Mouse (Mus musculus) neural tube, embryonic 10.5 days (tissue): ENCODE results near the gene Adgrg6.

Experiments
- DNase-seq: peaks from one replicate; pipeline ENCODE4 v3.0.0-alpha.2; 2017; ENCODE audit warnings: low spot score; ENCODE audit errors: extremely low spot score

Gene Adgrg6

DNA sequence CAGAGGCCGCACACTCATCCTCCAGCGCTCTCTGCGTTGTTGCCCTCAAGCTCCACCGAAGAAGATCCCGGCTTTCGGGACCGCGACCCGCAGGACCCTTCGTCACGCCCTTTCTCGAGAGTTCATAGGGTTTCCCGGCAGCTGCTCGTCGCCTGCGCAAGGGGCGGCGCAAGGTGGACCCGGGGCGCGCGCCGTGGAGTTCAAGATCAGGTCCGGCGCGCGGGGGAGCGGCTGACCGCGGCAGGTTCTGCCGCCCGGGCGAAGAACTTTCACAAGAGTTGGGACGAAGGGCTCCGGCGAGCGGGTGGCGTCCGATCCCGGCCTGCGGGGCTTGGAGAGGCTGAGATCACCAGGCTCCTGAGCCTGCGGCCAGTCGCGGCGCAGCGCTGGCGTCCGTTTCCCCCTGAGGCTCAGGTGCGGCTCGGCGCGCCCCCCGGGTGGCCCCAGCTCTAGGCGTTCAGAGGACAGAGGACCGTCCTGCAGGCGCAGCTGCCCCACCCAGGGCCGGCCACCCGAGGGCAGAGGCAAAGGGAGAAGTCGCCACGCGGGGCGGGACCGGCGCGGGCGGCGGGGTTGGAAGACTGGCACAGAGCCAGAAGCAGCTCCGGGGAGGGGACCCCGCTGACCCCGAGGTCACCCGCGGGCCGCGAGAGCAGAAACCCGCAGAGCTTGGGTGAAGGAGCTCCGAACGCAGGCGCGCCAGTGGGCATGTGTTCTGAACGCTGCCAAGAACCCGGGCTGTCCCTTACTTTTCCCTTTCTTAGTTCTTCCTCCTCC lies at the start of gene Adgrg6:
Gene Adgrg6, minus strand, starts transcription at position 719 of the 777 bp plus-strand sequence.
- DNase-seq = peak; percentile 72

DNA sequence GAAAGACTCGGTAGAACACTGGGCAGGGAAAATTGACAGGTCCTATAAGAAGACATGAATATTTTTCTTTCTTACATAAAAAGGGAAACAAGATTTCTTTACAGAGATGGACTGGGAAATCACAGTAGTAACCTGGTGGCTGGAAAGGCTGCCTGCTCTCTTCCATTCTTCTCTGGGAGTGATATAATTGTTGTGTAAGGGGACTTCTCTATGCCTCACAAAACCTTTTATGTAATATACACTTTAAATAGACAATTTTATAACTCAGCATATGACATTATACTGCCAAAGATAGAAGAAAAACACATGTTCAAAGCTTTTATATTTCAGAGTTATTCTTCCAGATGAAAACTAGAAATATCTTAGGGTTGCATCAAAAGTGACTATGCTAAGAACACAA lies 46.8 kb upstream of the Adgrg6 start:
- no peak for DNase-seq

DNA sequence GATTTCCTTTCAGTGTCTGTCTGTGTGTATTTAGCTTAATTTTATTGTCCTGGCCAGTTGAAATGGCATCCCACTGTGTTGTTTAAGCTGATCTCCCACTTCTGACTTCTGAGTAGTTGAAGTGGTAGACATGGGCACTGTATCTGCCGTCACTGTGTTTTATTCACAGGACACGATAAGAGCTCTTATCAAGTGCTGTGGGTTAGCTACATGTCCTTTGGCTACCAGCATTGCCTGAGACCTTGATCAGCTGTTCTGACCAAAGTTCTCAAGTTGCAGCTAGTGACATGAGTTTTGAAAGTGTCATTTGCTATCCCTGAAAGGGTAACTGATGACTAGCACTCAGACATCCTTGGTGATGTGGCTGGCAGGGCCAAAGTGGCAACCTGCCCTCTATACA lies 45.4 kb upstream of the Adgrg6 start:
- no peak for DNase-seq

DNA sequence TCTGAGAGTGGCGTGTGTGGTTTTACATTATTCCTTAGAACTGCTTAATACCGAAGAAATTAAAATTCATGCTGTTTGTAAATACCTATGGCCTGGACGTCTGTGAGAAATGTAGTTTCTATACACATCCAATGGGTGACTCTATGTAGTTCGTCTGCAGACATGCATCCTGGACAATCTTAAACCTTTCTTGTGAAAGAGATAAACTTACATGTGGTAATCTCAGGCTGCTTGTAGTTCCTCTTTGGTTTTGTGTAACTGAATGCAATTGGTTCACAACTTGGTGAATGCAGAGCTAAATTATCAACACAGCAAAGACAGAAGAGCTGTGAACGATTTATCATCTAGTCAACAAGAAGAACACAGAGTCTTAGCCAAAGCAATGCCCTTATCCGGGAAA lies 44.2 kb upstream of the Adgrg6 start:
- DNase-seq = no peak

DNA sequence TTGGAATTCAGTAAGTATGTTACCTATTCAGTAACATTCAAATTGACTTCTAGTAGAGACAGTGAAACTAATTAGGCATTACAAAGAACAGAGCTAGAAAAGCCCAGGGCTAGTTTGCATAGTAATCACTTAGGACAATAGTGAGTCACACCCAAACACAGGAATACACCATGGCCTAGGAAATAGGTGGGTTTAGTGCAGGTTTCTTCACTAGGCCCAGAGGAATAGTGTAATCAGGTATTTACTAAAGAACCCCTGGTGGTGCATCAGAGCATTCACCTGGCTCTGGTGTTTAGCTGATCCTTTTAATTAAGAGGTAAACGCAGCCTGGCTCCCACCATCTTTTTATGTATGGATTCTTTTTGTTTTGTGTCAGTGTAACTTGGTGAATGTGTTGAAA lies 38.0 kb upstream of the Adgrg6 start:
- no peak for DNase-seq

DNA sequence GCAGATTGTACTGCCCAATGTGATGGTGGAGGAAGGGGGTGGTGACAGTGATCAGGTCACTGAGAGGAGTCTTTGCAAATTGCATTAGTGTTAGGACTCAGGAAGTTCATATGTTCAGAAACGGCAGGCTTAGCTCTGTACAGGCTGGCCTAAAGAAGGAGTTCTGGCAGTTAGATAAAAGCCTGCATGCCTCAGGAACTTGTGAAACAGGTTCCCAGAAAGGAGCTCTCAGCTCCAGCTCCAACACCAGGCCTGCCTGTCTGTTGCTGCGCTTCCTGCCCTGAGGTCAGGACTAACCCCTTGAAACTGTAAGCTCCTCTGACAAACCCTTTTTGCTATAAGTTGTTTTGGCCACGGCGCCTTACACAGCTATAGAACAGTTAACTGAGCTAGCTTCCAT lies 28.8 kb upstream of the Adgrg6 start:
- DNase-seq = no peak

DNA sequence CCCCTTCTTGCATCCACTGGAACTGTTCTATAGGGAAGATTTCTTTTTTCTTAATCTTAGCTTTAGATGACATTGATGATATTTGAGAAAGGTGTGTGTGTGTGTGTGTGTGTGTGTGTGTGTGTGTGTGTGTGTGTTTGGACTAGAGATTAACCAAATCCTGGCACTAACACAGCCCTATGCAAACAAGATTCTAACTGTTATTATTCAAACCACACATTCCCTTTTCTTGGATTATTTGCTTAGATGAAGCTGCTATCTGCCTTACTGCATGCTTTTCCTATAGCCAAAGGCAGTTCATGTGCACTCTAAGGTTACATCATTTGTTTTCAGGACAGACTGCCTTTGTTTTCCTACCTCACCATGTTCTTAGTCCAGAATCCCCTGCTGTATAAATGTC lies 25.7 kb upstream of the Adgrg6 start:
- DNase-seq = no peak

DNA sequence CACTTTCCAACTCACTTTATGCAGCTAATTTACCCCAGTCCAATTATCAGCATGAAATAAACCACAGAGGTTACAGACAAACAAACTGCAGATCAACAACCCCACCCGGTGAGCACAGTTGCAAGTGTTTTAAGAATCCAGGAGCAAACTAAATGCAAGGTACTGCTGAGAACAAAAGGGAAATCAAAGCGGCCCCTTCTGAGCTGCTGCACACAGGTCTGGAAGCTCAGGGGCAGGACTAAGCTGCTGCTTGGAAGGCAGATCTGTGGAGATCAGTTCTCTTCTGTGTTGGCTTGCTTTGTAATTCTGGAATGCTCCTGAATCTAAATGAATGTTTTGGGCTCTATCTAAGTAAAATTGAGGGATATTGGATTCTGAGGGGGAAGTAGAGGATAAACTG lies 25.2 kb upstream of the Adgrg6 start:
- DNase-seq = no peak

DNA sequence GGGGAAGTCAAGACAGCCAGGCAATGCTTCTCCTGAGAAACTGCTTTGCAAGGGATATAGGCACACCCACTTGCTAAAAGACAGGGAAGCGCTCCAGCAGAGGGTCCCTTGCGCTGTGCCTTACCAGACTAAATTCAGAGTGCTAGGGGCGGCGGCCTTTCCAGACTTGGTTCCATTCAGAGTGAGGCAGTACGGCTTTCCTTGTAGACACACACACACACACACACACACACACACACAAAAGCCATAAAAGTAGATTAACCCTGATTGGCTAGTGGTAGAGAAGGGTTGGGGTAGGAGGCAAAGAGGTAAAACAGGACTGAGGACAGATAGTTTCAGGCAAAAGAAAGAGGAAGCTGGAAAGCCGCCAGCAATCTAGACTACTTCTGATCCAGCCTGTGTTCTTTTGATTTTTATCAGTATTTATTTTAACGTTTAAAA lies 672 bp upstream of the Adgrg6 start:
- DNase-seq = peak; percentile 29

DNA sequence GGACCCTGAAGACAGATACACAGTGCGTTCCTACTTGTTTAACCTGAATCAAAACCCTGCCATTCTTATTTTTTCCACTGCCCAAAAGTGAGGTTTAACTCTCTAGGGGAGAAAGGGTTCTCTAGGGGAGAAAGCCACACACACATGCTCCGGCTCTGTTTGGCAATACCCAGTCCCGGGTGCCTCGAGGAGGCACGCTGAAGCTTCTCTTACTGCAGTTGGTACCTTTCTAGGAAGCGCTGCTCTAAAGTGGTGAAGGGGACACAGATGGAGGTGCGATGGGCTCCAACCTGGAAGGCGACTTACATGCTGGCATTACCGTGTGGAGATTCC lies 885 bp downstream of the Adgrg6 start:
- DNase-seq = no peak

DNA sequence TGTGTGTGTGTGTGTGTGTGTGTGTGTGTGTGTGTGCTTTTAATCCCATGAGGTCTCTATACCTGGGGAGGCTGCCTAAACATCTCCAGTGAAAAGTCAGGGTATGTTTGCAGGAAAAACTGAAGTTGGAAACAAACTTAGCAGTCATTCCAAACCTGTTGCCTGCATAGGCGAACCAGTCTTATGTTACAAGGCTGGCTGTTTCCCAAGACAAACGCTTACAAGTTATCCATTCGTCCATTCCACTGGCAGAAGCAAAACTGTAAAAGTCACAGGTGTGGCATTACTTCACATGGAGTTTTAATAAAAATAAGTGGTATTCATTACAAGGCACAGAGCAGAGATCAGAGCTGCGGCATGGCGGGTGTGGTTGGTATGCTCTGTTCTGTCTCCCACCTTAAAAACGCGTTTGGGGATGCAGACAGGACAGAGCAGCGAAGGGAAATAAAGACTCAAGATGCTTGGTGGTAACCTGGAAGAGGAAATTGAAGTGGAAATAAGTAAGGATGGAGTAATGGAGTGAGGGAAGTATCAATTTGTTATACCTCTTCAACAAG lies 1.9 kb downstream of the Adgrg6 start:
- DNase-seq = no peak

DNA sequence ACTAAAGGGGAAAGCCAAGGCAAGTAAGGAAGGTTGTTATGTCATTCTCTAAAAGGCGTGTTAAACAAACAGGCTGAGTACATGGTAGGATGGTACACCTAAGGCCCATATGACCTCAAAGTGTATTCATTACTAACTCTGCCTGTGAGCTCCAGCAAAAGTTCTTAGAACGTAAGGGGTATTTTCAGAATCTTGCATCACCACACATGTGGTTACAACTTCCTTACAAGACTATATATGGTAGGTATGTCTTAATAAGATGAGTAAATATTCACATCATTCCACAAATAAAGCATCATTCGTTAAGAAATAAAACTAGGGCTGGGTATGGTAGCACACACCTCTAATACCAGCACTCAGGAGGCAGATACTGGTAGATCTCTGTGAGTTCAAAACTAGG lies 8.4 kb downstream of the Adgrg6 start:
- DNase-seq = no peak

DNA sequence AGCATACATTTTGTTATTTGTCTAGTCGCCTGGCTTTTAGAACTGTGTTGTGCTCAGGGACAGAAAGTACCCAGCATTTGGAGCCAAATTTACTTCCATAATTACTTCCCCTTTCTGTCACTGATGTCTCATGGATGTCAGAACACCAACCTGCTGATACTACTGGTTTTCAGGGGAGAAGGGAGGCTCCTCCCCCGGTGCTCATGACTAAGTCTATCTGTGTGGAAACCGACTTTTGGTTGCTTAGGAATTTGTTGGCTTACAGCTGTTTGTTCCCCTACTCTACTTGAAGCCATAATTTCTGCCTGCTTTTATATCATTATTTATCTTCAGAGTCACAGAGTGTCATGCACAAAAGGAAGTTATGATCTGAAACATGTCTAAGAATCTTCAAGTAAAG lies 14.4 kb downstream of the Adgrg6 start:
- no peak for DNase-seq

DNA sequence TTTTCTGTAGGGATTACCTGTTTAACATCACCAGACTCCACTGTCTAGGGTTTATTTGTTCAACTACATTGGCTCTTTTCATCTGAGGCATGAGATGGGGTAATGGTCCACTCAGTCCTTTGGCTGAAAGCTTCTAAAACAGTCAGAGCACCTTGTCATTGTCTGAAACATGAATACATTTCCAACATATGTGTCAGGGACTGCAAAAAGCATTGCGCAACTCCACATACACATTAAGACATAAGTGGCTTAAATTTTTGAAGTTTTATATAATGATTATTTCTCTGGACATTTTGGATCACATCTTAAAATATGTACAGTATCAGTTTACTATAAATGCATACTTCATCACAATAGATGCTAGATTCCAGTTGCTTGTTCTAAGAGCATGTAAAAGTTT lies 14.8 kb downstream of the Adgrg6 start:
- DNase-seq = no peak

DNA sequence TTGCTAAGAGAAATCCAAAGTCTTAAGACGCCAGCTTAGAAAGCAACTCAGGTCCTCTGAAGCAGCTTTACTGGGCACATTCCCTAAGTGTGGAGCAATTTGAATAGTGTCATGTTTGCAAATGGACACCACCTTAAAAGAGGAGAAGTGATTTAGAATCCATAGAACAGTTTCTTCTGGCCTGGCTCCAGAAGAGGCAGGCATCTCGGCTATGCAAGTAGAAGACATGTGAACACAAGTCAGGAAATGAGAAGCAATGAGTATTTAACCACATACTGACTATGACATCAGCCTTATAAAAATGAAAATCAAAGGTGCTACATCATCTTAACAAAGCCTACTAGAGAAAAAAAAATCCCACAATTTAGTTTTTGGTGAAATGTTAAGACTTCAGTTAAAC lies 17.7 kb downstream of the Adgrg6 start:
- no peak for DNase-seq

DNA sequence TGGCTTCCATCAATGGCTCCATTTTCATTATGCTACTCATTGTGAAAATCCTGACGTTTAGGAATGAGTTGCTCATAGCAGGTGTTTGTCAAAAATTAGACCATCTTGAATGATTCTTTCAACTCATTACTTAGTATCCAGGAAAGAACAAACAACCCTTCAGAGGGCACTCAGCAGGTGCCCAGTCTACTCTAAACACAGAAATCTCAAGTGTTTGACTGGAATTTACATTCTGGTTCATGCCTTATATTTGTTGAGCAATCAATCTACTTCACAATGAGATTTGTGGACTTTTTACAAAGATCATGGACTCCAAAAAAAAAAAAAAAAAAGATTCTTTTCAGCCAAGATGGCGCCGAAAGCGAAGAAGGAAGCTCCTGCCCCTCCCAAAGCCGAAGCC lies 22.7 kb downstream of the Adgrg6 start:
- no peak for DNase-seq

DNA sequence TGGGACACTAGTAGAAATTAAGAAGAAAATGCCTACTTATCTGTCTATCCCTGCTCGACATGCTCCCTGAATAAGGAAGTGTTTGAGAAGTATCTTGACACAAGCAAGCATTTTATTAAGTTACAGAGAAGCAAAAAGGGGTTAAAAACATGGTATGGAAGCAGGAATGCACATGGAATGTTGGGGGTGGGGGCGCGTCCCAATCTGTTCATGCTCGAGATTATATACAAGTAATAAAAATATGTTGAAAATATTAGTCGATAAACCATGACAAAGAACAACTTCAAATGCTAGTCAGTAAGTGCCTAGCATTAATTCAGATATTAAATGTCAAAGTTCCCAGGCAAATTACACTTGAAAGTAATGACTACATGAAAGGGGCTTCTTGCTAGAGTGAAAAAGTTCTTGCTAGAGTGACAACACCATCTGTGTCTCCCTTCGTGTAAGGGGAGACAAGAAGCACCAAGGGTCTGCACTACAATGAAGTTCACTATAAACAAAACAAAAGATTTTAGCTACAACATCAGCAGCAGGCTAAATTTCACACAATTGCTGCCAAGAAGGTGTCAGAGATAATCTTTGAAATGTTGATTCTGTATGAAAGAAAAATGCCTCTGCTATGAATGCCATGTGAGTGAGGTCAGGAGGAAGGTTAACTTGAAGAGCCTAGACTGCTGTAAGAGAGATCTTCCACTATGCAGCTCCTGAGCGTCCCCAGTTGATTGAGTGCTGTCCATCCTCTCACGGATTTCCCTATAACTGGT lies 24.4 kb downstream of the Adgrg6 start:
- DNase-seq = no peak

DNA sequence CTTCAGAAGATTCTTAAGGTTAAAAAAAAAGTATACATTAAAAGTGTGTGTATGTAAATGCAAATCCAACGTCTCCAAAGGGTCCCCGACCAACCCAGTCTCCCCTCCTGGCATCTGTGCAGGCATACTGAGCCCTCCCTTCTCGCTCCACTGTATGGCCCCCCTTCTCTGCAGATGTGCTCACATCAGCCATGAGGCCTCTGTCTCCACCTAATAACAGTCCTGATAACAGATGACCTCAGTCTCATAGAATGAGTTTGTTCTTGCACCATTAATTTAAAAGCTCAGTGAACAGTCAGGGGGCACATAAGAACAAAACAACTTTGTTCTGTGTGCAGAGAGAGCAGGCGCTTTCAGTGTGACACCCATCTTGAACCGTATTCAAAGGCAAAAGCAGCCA lies 27.6 kb downstream of the Adgrg6 start:
- no peak for DNase-seq

DNA sequence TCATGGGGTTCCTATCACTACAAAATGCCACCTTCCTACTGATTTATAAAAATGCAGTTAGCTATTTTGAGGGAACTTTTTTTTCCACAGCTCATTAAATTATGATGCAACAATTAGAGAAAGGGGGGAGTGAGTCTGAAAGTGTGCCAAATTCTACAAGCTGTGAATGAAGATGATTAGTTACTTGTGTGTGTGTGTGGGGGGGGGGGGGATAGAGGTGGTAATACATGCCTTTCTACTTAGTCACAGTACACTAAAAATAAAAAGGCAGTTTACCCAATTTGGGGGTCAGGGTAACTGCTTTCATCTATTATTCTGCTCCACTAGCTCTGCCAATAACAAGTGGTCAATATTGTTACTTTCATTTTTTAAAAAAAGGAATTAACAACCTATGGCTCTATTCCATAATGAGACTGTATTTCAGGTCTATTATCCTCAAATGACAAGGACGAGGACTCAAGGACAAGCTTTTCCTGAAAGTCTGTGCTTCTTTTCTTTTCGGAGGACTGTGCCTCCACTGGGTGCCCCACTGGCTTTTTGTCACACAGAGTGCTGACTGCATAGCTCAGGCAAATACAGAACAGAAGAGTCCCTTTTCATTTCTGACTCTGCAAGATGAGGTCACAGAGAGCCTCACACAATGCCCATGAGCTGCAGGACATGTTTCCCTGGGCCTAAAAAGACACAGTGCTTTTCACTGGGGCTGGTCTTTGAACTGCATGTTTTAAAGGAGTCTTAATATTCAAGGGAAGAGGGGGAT lies 33.4 kb downstream of the Adgrg6 start:
- DNase-seq = no peak

DNA sequence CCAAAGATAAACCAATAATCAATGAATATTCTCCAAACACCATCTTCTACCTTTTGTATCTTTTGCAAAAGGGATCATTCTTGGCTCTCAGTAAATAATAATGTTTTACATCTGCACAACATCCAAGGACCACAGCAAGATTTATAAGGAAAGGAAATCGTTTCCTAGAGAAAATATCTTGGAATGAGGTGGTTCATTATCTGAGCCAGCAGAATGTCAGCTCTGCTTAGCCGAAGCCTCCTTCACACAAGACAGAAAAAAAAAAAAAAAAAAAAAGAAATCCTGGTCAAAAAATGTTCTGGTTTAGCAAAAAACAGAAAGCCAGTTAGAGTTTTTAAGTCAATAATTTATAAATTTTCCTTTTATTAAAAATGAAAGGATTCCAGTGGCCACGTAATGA lies 34.3 kb downstream of the Adgrg6 start:
- no peak for DNase-seq

DNA sequence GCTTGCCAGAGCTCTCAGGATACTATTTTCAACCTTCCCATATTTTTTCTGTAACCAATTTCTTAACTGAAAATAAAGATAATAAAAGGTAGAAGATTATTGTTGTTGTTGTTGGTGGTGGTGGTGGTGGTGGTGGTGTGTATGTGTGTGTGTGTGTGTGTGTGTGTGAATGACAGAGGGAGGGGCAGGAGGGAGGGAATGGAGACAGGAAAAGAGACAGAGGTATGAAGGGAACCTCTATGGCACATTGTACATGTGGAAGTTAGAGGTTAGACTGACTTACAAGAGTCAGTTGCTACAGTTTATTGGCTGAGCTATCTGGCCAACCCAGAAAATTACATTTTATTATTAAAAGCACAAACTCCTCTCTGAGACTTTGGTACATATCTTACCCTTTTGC lies 49.8 kb downstream of the Adgrg6 start:
- DNase-seq = no peak

DNA sequence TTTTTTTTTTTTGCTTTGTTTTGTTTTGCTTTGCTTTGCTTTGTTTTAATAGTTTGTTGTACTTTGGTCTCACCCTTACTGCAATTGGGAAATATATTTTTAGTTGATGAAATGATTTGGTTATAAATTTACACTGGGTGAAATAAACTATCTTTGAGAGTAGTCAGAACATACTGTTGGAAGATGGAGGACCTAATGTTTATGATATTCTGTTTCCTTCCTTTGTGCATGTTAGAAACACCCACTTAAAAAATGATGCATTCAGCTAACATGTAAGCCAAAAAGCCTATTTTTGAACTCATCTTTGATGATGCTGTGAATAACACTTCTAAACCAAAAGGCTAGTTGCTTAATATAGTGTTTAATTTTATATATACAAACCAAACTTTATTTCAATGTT lies 50.3 kb downstream of the Adgrg6 start:
- DNase-seq = no peak
